Mouse (Mus musculus): ENCODE data around the gene Dlg1. TPM values are rescaled to one million over a fixed set of nuclear protein-coding genes. Genes with fewer than 3 reads are reported as not detected.

Gene Dlg1
- total and polyA plus RNA-seq, 3 experiments: 11.2 to 109 (median 60.7) TPM

DNA sequence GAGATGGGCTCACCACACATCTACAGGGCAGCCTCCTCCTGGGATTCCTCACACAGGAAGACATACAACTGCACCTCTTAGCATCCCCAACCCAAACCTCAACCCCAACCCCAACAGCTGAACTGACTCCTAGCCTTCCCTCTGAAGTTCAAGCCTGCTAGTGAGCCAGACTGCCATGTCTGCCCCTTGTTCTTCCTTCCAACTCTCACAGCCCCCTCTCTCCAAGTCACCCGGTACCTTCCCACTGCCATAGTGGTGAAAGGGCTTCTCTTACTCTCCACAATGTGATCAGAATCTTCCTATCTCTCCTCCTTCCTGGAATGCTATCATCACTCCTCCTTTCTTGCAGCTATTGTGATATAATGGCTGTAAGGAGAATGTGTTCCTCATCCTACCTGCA lies 40.9 kb upstream of the Dlg1 start:
- H3K36me3 ChIP-seq (replicated peaks): no peaks in the 10 kb centered on the region
- no peaks in the 10 kb centered on the region for H3K9me3 ChIP-seq (replicated peaks)
- peaks cover 24% of the 10 kb centered on the region for H3K4me1 ChIP-seq (ENCODE audit: insufficient read depth, low read depth, low read length)
- TF ChIP-seq TAL1 (conservative IDR thresholded peaks at IDR 0.05; ENCODE audit: low read depth, low read length) (no peak), GATA1 (IDR thresholded peaks at IDR 0.05; ENCODE audit: borderline replicate concordance, low read length) (no peak), CTCF (IDR thresholded peaks at IDR 0.05; ENCODE audit: low read depth, low read length) (no peak), POLR2AphosphoS5 (IDR thresholded peaks at IDR 0.05; ENCODE audit: insufficient replicate concordance, low read depth, low read length) (no peak), GATA2 (IDR thresholded peaks at IDR 0.05; ENCODE audit: borderline replicate concordance, low read depth, low read length) (no peak)
- H3K4me3 ChIP-seq (ENCODE audit: low read depth, low read length): no peak overlapping the region
- H3K27me3 ChIP-seq (ENCODE audit: insufficient read depth, low read length): peaks cover 12% of the 10 kb centered on the region
- DNase-seq (ENCODE audit: low spot score) (no peak), ATAC-seq (ENCODE audit: extremely low read depth, insufficient number of reproducible peaks, low FRiP score, poor library complexity, severe bottlenecking) (no peak)

DNA sequence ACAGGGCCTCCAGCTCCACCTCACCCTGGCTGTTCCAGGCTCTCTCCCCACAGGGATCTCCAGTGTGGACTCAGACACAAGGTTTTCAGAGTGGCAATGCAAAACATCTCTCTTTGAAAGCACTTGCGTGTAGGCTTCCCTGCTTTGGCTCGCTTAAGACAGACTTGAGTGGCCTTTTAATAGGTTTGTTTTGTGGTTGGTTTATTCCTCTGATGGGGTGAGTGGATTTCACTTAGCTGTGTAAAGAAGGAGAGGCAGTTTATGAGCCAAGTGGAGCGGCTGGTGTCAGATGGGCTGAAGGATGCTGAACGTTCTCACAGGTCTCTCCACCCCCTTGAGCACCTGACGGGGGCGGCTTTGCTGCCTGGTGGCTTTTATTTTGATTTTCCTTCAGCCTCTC lies 40.1 kb upstream of the Dlg1 start:
- no peaks in the 10 kb centered on the region for H3K36me3 ChIP-seq (replicated peaks)
- no peak for TF ChIP-seq GATA2 (IDR thresholded peaks at IDR 0.05; ENCODE audit: borderline replicate concordance, low read depth, low read length)
- no peak for TF ChIP-seq TAL1 (conservative IDR thresholded peaks at IDR 0.05; ENCODE audit: low read depth, low read length)
- TF ChIP-seq CTCF (IDR thresholded peaks at IDR 0.05; ENCODE audit: low read depth, low read length): no peak
- TF ChIP-seq GATA1 (IDR thresholded peaks at IDR 0.05; ENCODE audit: borderline replicate concordance, low read length): no peak
- TF ChIP-seq POLR2AphosphoS5 (IDR thresholded peaks at IDR 0.05; ENCODE audit: insufficient replicate concordance, low read depth, low read length): no peak
- H3K9me3 ChIP-seq (replicated peaks): no peaks in the 10 kb centered on the region
- ATAC-seq (ENCODE audit: extremely low read depth, insufficient number of reproducible peaks, low FRiP score, poor library complexity, severe bottlenecking): no peak
- no peak overlapping the region for H3K4me3 ChIP-seq (ENCODE audit: low read depth, low read length)
- DNase-seq (ENCODE audit: low spot score): no peak
- H3K27me3 ChIP-seq (ENCODE audit: insufficient read depth, low read length): peaks cover 6% of the 10 kb centered on the region; the same call in 1 of the 2 replicates
- H3K4me1 ChIP-seq (ENCODE audit: insufficient read depth, low read depth, low read length): peaks cover 24% of the 10 kb centered on the region

DNA sequence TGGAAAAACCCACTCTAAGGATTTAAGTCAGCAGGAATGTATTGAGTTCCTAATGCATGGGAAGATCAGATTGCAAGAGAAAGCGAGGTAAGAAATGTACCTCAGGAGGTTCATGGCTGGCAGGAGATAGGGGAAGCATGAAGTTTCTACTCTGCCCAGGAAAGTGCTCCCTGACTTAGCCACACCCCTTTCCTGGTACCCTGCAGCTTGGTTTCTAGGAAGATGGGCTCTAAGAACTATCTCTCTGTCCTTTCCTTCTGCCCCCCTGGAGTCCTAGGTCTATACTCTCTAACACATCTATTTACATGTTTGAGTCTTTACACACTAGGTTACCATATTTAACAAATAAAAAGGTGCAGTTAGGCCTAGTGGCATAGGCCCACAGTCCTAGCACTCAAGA lies 38.5 kb upstream of the Dlg1 start:
- peaks cover 24% of the 10 kb centered on the region for H3K4me1 ChIP-seq (ENCODE audit: insufficient read depth, low read depth, low read length)
- H3K9me3 ChIP-seq (replicated peaks): no peaks in the 10 kb centered on the region
- peak; percentile 15 for DNase-seq (ENCODE audit: low spot score)
- no peaks in the 10 kb centered on the region for H3K36me3 ChIP-seq (replicated peaks)
- no peak for ATAC-seq (ENCODE audit: extremely low read depth, insufficient number of reproducible peaks, low FRiP score, poor library complexity, severe bottlenecking)
- no peaks in the 10 kb centered on the region for H3K27me3 ChIP-seq (ENCODE audit: insufficient read depth, low read length)
- no peak for TF ChIP-seq GATA2 (IDR thresholded peaks at IDR 0.05; ENCODE audit: borderline replicate concordance, low read depth, low read length)
- no peak for TF ChIP-seq POLR2AphosphoS5 (IDR thresholded peaks at IDR 0.05; ENCODE audit: insufficient replicate concordance, low read depth, low read length)
- TF ChIP-seq CTCF (IDR thresholded peaks at IDR 0.05; ENCODE audit: low read depth, low read length): no peak
- TF ChIP-seq TAL1 (conservative IDR thresholded peaks at IDR 0.05; ENCODE audit: low read depth, low read length): no peak
- no peak for TF ChIP-seq GATA1 (IDR thresholded peaks at IDR 0.05; ENCODE audit: borderline replicate concordance, low read length)
- no peak overlapping the region for H3K4me3 ChIP-seq (ENCODE audit: low read depth, low read length)

DNA sequence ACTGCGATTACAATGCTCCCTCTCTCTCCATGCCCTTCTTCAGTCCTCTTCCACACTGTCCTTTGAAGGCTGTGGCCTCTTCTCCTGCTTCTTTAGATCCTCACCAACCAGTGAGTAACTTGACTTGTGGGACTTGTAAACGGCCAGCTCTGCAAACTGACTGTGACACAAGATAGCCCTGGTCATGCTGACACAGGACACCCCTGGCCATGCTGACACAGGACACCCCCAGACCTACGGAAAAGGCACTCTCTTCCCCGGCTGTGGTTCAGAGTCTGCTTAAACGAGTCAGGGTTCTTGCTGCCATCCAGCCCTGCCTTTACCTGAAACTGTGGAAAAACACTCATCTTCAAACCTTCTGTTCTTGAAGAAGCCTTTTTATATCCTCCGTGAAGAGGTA lies 36.9 kb upstream of the Dlg1 start:
- no peak for TF ChIP-seq POLR2AphosphoS5 (IDR thresholded peaks at IDR 0.05; ENCODE audit: insufficient replicate concordance, low read depth, low read length)
- Histone ChIP-seq H3K27me3 (ENCODE audit: insufficient read depth, low read length) (no peaks in the 10 kb centered on the region), H3K4me3 (ENCODE audit: low read depth, low read length) (no peak overlapping the region), H3K9me3 (replicated peaks) (no peaks in the 10 kb centered on the region), H3K36me3 (replicated peaks) (no peaks in the 10 kb centered on the region), H3K4me1 (ENCODE audit: insufficient read depth, low read depth, low read length) (peaks cover 29% of the 10 kb centered on the region)
- ATAC-seq (ENCODE audit: extremely low read depth, insufficient number of reproducible peaks, low FRiP score, poor library complexity, severe bottlenecking): no peak
- DNase-seq (ENCODE audit: low spot score): no peak

DNA sequence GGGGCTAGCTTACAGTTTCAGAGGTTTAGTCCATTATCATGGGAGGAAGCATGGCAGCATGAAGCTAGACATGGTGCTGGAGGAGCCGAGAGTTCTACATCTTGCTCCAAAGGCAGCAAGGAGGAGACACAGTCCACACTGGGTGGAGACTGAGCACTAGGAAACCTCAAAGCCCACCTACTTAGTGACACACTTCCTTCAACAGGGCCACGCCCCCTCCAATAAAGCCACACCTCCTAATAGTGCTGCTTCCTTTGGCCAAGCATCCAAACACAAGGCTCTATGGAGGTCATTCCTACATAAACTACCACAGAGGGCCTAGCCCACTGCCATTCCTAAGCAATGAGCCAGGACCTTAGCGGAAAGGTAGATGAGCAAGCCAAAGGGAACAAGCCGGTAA lies 32.9 kb upstream of the Dlg1 start:
- Histone ChIP-seq H3K36me3 (replicated peaks) (no peaks in the 10 kb centered on the region), H3K4me3 (ENCODE audit: low read depth, low read length) (no peak overlapping the region), H3K27me3 (ENCODE audit: insufficient read depth, low read length) (peaks cover 3% of the 10 kb centered on the region; the same call in 1 of the 2 replicates), H3K4me1 (ENCODE audit: insufficient read depth, low read depth, low read length) (peaks cover 16% of the 10 kb centered on the region), H3K9me3 (replicated peaks) (no peaks in the 10 kb centered on the region)
- no peak for TF ChIP-seq POLR2AphosphoS5 (IDR thresholded peaks at IDR 0.05; ENCODE audit: insufficient replicate concordance, low read depth, low read length)
- ATAC-seq (ENCODE audit: extremely low read depth, insufficient number of reproducible peaks, low FRiP score, poor library complexity, severe bottlenecking): no peak
- DNase-seq (ENCODE audit: low spot score): no peak

DNA sequence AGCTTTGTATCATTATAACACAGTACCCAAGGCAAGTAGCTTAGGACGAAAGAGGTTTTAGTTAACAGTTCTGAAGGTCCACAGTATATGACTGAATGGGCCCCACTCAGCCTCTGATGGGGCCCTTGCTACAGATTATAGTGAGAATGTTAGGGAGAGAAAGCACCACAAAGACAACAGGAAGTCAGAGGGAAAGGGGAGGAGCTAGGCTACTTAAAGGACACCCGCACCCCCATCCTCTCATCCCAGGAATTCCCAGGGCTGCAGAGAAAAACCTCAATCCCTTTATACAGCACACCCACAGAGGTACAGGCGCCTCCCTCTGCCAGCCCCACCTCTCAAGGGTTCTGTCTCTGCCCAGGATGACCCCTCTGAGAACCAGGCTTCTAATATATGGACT lies 32.2 kb upstream of the Dlg1 start:
- H3K9me3 ChIP-seq (replicated peaks): no peaks in the 10 kb centered on the region
- peaks cover 10% of the 10 kb centered on the region for H3K4me1 ChIP-seq (ENCODE audit: insufficient read depth, low read depth, low read length)
- TF ChIP-seq GATA2 (IDR thresholded peaks at IDR 0.05; ENCODE audit: borderline replicate concordance, low read depth, low read length) (no peak), POLR2AphosphoS5 (IDR thresholded peaks at IDR 0.05; ENCODE audit: insufficient replicate concordance, low read depth, low read length) (no peak), TAL1 (conservative IDR thresholded peaks at IDR 0.05; ENCODE audit: low read depth, low read length) (no peak), GATA1 (IDR thresholded peaks at IDR 0.05; ENCODE audit: borderline replicate concordance, low read length) (no peak), CTCF (IDR thresholded peaks at IDR 0.05; ENCODE audit: low read depth, low read length) (no peak)
- peaks cover 3% of the 10 kb centered on the region; the same call in 1 of the 2 replicates for H3K27me3 ChIP-seq (ENCODE audit: insufficient read depth, low read length)
- ATAC-seq (ENCODE audit: extremely low read depth, insufficient number of reproducible peaks, low FRiP score, poor library complexity, severe bottlenecking) (no peak), DNase-seq (ENCODE audit: low spot score) (no peak)
- no peak overlapping the region for H3K4me3 ChIP-seq (ENCODE audit: low read depth, low read length)
- H3K36me3 ChIP-seq (replicated peaks): no peaks in the 10 kb centered on the region

DNA sequence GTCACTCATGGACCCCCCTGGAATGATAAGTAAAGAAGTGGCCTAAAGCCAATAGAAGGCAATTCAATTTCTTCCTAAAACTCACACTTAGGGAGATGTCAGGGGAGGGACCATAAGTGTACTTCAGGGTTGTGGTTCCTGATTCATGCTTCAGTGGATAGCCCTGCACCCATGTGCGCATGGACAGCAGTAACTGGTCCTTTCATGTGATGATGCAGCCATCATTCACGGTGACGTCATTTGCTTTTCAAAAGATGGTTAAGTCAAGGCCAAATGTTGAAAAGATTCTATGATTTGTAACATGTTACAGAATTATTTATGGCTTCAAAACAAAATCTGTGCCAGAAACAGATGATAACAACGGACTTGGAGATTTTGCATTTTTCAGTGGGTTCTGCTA lies 28.9 kb upstream of the Dlg1 start:
- no peaks in the 10 kb centered on the region for H3K9me3 ChIP-seq (replicated peaks)
- no peak for ATAC-seq (ENCODE audit: extremely low read depth, insufficient number of reproducible peaks, low FRiP score, poor library complexity, severe bottlenecking)
- no peak overlapping the region for H3K4me3 ChIP-seq (ENCODE audit: low read depth, low read length)
- DNase-seq (ENCODE audit: low spot score): no peak
- H3K36me3 ChIP-seq (replicated peaks): no peaks in the 10 kb centered on the region
- no peak for TF ChIP-seq TAL1 (conservative IDR thresholded peaks at IDR 0.05; ENCODE audit: low read depth, low read length)
- TF ChIP-seq GATA1 (IDR thresholded peaks at IDR 0.05; ENCODE audit: borderline replicate concordance, low read length): no peak
- TF ChIP-seq CTCF (IDR thresholded peaks at IDR 0.05; ENCODE audit: low read depth, low read length): no peak
- no peak for TF ChIP-seq GATA2 (IDR thresholded peaks at IDR 0.05; ENCODE audit: borderline replicate concordance, low read depth, low read length)
- no peak for TF ChIP-seq POLR2AphosphoS5 (IDR thresholded peaks at IDR 0.05; ENCODE audit: insufficient replicate concordance, low read depth, low read length)
- peaks cover 16% of the 10 kb centered on the region for H3K27me3 ChIP-seq (ENCODE audit: insufficient read depth, low read length)
- peaks cover 5% of the 10 kb centered on the region for H3K4me1 ChIP-seq (ENCODE audit: insufficient read depth, low read depth, low read length)
